Comparison of ENCODE assay signal across 34 mouse cellular contexts in the genomic region with DNA sequence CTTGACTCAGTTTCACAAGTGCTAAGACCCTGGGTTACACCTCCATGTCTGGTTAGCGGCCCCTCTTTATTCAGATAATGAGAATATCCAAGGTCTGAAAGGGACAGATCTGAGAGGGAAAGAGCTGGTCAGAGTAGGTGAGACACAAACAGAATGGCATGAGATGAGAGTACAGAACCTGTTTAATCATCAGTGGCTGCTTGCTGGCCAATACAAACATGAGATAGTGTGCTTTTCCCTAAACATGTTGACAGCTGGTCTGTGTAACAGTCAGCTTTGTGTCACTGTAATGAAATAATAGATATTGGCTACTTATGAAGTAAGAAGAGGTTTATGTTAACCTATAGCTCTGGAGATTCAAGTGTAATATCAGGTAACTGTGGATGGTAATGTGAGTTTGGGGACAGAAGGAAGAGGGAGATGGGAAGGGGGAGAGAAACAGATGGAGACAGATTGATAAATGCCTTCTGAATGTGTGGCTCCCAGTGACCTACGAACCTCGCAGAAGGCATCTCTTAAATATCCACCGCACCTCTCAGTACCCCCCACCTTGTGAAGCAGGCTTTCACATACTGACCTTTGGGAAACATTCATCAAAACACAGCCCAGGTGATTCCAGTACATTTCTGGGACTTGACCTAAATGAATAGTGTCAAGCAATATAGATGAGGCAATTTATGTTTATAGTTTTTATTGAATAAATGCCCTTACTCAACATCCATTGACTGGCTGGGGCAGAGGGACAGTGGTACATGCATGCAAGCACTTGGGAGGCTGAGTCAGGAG.
"Had no signal": no experiment of that assay in that cellular context is flagged by ENCODE, and none has a peak within 500 bp of the region (broad histone marks: within the 10 kb centered on the region; RNA-seq: fewer than 3 reads in every experiment).

No protein-coding gene starts in this region.

- DNase-seq: heart, postnatal 14 days; heart, postnatal 36 days; heart, postnatal 4 days; kidney, adult 11 months; kidney, adult 18-20 months; kidney, adult 2 months; kidney, adult 8-10 months; kidney, adult 9 months; kidney, postnatal 10 days; kidney, postnatal 14 days; kidney, postnatal 25 days; kidney, postnatal 36 days; kidney, postnatal 4 days; layer of hippocampus, adult 9-11 months; layer of hippocampus, postnatal 36 days had no signal

- H3K9me3 ChIP-seq: heart, embryonic 10.5 days; heart, embryonic 12.5 days; heart, embryonic 13.5 days; heart, embryonic 15.5 days; hindbrain, embryonic 10.5 days; hindbrain, embryonic 12.5 days; hindbrain, embryonic 13.5 days; hindbrain, embryonic 15.5 days; intestine, embryonic 15.5 days; kidney, embryonic 15.5 days had no signal

- H3K36me3 ChIP-seq: heart, embryonic 10.5 days; heart, embryonic 12.5 days; heart, embryonic 13.5 days; heart, embryonic 15.5 days; hindbrain, embryonic 10.5 days; hindbrain, embryonic 12.5 days; hindbrain, embryonic 13.5 days; hindbrain, embryonic 15.5 days; intestine, embryonic 15.5 days; kidney, embryonic 15.5 days had no signal

- H3K4me2 ChIP-seq: heart, embryonic 11.5 days; heart, embryonic 12.5 days; heart, embryonic 13.5 days; heart, embryonic 15.5 days; hindbrain, embryonic 12.5 days; hindbrain, embryonic 13.5 days; hindbrain, embryonic 14.5 days; hindbrain, embryonic 15.5 days; intestine, embryonic 15.5 days; kidney, embryonic 15.5 days had no signal

- H3K27me3 ChIP-seq: heart, embryonic 12.5 days; heart, embryonic 13.5 days; heart, embryonic 15.5 days; hindbrain, embryonic 12.5 days; hindbrain, embryonic 13.5 days; hindbrain, embryonic 15.5 days; intestine, embryonic 15.5 days; kidney, embryonic 15.5 days had no signal

- ATAC-seq: hindbrain, embryonic 16.5 days; hindbrain, postnatal 0 days; inflammation-experienced regulatory T-cells, adult 6 months; intestine, embryonic 15.5 days; intestine, embryonic 16.5 days; intestine, postnatal 0 days had no signal

- H3K27ac ChIP-seq: heart, embryonic 10.5 days; heart, embryonic 13.5 days; heart, embryonic 15.5 days; hindbrain, embryonic 10.5 days; hindbrain, embryonic 12.5 days; hindbrain, embryonic 13.5 days; hindbrain, embryonic 14.5 days; hindbrain, embryonic 15.5 days; hindbrain, postnatal 0 days; intestine, embryonic 15.5 days; kidney, embryonic 15.5 days; kidney, postnatal 0 days; layer of hippocampus, adult 2 months had no signal

- H3K4me1 ChIP-seq: heart, embryonic 10.5 days; heart, embryonic 12.5 days; heart, embryonic 13.5 days; heart, embryonic 15.5 days; hindbrain, embryonic 10.5 days; hindbrain, embryonic 12.5 days; hindbrain, embryonic 13.5 days; hindbrain, embryonic 15.5 days; intestine, embryonic 15.5 days; kidney, embryonic 15.5 days had no signal

- H3K9ac ChIP-seq: heart, embryonic 12.5 days; heart, embryonic 13.5 days; heart, embryonic 15.5 days; hindbrain, embryonic 12.5 days; hindbrain, embryonic 13.5 days; hindbrain, embryonic 14.5 days; hindbrain, embryonic 15.5 days; intestine, embryonic 15.5 days; kidney, embryonic 15.5 days had no signal

- H3K4me3 ChIP-seq: heart, embryonic 10.5 days; heart, embryonic 12.5 days; heart, embryonic 13.5 days; heart, embryonic 15.5 days; hindbrain, embryonic 10.5 days; hindbrain, embryonic 12.5 days; hindbrain, embryonic 13.5 days; hindbrain, embryonic 15.5 days; intestine, embryonic 15.5 days; kidney, embryonic 15.5 days; layer of hippocampus, adult 2 months had no signal
